Mouse (Mus musculus): Measurements from ENCODE around the gene Tmem208. TPM values are rescaled to one million over a fixed set of nuclear protein-coding genes. Genes with fewer than 3 reads are reported as not detected.

The Tmem208 gene
- polyA plus RNA-seq (2015; fragmentation: Nextera tagmentation; extraction: Ambion mirVana), result 120 and 129 TPM in 2 replicates

DNA sequence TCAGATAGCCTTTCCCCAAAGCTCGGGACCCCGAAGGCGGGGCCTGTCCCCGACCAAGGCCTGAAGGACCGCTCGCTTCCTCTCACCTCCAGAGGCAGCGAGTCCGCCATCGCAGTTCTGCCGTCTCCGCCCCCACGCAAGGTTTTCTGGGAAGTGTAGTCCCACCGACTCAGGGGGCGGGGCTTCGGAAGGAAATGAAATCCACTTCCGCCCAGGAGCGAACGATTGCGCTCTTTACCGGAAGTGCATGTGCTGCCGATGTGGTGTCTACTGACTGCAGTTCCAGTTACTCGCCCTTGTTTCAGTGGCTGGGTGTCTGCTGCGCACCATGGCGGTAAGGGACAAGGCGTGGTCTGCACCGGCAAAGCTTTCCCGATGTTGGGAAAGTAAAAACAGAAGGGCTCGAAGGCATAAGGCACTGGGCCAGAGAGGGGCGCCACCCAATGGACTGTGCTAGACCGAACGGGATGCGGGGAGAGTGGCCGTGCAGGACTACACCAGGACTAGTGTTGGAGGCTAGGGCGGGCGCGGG lies at the start of gene Tmem208, which contains the start of gene Lrrc29:
Gene Tmem208, plus strand, starts transcription at position 214 of the 532 bp plus-strand sequence.
Gene Lrrc29, minus strand, starts transcription at position 138 of the 532 bp plus-strand sequence.
- under 1% methylated on average over 36 of the region's 36 CpGs for WGBS

DNA sequence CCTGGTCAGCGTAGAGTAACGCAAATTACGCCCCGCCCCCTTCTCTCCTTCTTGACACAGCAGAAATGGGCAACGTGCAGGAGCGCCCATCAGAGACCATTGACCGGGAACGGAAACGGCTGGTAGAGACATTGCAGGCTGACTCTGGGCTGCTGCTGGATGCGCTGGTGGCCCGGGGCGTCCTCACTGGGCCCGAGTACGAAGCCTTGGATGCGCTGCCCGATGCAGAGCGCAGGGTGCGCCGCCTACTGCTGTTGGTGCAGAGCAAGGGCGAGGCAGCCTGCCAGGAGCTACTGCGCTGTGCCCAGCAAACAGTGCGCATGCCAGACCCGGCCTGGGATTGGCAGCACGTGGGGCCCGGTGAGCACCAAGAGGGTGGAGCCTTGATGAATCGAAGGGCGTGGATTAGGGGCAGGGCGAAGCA lies 47.2 kb upstream of the Tmem208 start:
- H3K27me3 ChIP-seq, result peaks cover 62% of the 10 kb centered on the region
- H3K9me3 ChIP-seq, result no peaks in the 10 kb centered on the region
- H3K4me2 ChIP-seq, result peak overlapping the region; percentile 53
- H3K9ac ChIP-seq, result no peak overlapping the region
- WGBS, result 4% methylated on average over 28 of the region's 28 CpGs
- peak; percentile 30; the same call in 1 of the 2 replicates for ATAC-seq (ENCODE audit: insufficient number of reproducible peaks, low FRiP score, low TSS enrichment, low read depth)
- peaks cover 3% of the 10 kb centered on the region; the same call in 1 of the 2 replicates for H3K36me3 ChIP-seq
- peaks cover 30% of the 10 kb centered on the region for H3K4me1 ChIP-seq
- H3K27ac ChIP-seq, result no peak overlapping the region
- peak overlapping the region; percentile 28 for H3K4me3 ChIP-seq

More for the DNA sequence above, at the start of gene Tmem208, which contains the start of gene Lrrc29:
- ATAC-seq (ENCODE audit: insufficient number of reproducible peaks, low FRiP score, low TSS enrichment, low read depth), result peak; percentile 91
- peak within 1 kb of the TSS; percentile 79 for H3K4me2 ChIP-seq
- H3K27me3 ChIP-seq, result no peaks in the 10 kb centered on the region
- H3K9me3 ChIP-seq, result no peaks in the 10 kb centered on the region
- peaks cover 42% of the 10 kb centered on the region for H3K36me3 ChIP-seq
- peak within 1 kb of the TSS; percentile 73 for H3K4me3 ChIP-seq
- peak within 1 kb of the TSS; percentile 87 for H3K9ac ChIP-seq
- H3K4me1 ChIP-seq, result peaks cover 24% of the 10 kb centered on the region
- peak within 1 kb of the TSS; percentile 84 for H3K27ac ChIP-seq

DNA sequence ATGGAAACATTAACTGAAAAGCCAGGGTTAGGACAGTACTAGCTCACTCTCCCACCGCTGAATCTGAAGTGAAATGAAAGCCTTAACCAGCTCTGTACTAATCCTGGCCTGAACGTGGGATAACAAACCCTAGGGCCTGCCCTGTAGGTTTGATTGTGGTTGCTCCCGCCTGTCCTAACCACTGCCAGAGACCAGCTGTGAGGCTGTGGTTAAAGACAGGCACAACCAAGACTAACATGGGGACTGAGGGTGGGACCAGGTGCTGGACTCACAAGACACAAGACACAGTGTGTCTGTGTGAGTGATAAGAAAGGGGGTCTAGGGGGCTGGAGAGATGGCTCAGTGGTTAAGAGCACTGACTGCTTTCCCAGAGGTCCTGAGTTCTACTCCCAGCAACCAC lies 45.6 kb upstream of the Tmem208 start:
- H3K4me2 ChIP-seq, result no peak overlapping the region
- peaks cover 26% of the 10 kb centered on the region for H3K4me1 ChIP-seq
- H3K9ac ChIP-seq, result no peak overlapping the region
- no peak overlapping the region for H3K27ac ChIP-seq
- H3K4me3 ChIP-seq, result no peak overlapping the region
- H3K9me3 ChIP-seq, result no peaks in the 10 kb centered on the region
- H3K36me3 ChIP-seq, result peaks cover 12% of the 10 kb centered on the region; the same call in 1 of the 2 replicates
- 63% methylated on average over 3 of the region's 3 CpGs for WGBS
- H3K27me3 ChIP-seq, result peaks cover 46% of the 10 kb centered on the region
- ATAC-seq (ENCODE audit: insufficient number of reproducible peaks, low FRiP score, low TSS enrichment, low read depth), result no peak

DNA sequence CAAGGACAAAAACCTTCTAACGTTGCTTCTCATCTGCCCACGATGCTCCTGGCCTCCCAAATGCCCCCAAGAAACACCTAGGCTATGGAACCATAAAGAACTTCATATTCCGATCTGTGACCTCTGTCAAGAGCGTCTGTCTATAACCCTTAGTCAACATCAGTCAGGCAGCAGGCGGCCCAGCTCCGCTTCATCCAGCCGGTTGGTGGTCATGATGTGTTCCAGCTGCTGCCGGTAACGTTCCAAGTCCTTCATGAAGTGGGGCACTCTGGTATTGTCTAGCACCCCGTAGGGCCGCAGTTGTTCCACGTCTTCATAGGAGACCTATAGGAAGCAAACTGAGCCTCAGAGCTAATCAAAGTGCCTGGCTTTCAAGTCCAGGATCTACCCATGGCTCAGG lies 44.3 kb upstream of the Tmem208 start:
- no peak overlapping the region for H3K4me2 ChIP-seq
- 78% methylated on average over 12 of the region's 12 CpGs for WGBS
- no peak overlapping the region for H3K4me3 ChIP-seq
- H3K27me3 ChIP-seq, result peaks cover 33% of the 10 kb centered on the region
- H3K9ac ChIP-seq, result no peak overlapping the region
- H3K27ac ChIP-seq, result no peak overlapping the region
- no peaks in the 10 kb centered on the region for H3K9me3 ChIP-seq
- peaks cover 13% of the 10 kb centered on the region; the same call in 1 of the 2 replicates for H3K36me3 ChIP-seq
- peaks cover 16% of the 10 kb centered on the region for H3K4me1 ChIP-seq
- no peak for ATAC-seq (ENCODE audit: insufficient number of reproducible peaks, low FRiP score, low TSS enrichment, low read depth)

DNA sequence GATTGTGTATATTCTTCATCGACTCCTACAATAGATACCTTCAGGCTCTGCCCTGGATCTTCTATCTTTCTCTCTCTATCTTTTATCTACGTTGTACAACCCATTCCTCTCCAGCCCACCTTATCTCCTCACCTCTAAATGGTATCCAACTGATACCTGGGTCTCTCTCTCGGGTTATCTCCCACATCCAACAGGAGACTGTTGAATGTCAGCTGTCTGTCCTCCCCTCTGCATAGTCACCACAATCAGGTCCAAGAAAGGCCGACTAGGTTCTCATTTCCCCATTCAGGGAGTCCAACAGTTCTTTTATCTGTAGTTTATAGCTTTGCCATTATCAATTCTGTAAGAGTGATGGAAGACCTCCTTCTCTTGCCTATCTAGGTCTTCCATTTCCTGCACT lies 43.9 kb upstream of the Tmem208 start:
- no peak for ATAC-seq (ENCODE audit: insufficient number of reproducible peaks, low FRiP score, low TSS enrichment, low read depth)
- Histone ChIP-seq H3K4me3 (no peak overlapping the region), H3K4me1 (peaks cover 16% of the 10 kb centered on the region), H3K4me2 (no peak overlapping the region), H3K9ac (no peak overlapping the region), H3K9me3 (no peaks in the 10 kb centered on the region), H3K27ac (no peak overlapping the region), H3K27me3 (peaks cover 29% of the 10 kb centered on the region), H3K36me3 (peaks cover 13% of the 10 kb centered on the region; the same call in 1 of the 2 replicates)
- WGBS, result 84% methylated on average over 4 of the region's 4 CpGs

DNA sequence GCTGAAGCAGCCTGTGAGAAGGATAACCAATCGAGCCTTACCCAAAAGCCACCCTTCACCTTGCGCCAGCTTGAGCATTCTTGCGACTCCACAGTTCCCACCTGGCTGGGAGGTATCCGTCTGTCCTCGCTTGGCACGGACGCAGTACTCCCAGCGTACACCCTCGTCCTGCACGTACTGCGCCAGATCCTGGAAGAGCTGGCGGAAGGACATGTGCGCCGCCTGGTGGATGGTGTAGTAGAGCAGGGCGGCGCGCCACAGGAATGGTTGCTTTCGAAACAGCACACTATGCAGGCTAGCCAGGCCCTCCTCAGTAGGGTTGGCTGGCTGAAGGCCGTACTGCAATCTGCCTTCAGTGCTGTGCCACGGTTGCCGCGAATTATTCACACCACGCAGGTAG lies 43.1 kb upstream of the Tmem208 start:
- 22% methylated on average over 23 of the region's 23 CpGs for WGBS

DNA sequence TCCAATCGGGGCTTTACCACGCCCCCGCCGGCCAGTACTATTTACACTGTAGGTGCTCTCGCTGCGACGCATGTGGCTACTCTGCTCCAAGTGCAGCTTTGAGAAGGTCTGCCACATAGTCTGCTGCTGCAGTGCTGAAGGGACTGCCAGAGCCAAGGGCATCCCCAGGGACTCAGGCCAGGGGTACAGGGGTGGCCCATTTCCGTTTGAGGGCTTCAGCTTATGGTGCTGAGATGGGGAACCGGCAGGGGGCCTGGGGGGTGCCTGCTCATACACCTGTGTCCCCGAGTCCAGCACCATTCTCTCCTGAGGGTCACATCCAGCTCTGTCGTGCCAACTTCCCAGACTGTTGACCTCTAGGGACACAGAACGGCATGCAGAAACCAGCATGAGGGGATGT lies 40.6 kb upstream of the Tmem208 start:
- WGBS, result 47% methylated on average over 12 of the region's 12 CpGs
- H3K4me1 ChIP-seq, result peaks cover 32% of the 10 kb centered on the region
- no peak overlapping the region for H3K4me3 ChIP-seq
- H3K9me3 ChIP-seq, result no peaks in the 10 kb centered on the region
- ATAC-seq (ENCODE audit: insufficient number of reproducible peaks, low FRiP score, low TSS enrichment, low read depth), result no peak
- H3K4me2 ChIP-seq, result no peak overlapping the region
- peaks cover 8% of the 10 kb centered on the region for H3K27me3 ChIP-seq
- H3K36me3 ChIP-seq, result peaks cover 13% of the 10 kb centered on the region; the same call in 1 of the 2 replicates
- H3K27ac ChIP-seq, result no peak overlapping the region
- H3K9ac ChIP-seq, result no peak overlapping the region

More for the DNA sequence above, 43.1 kb upstream of the Tmem208 start:
- H3K36me3 ChIP-seq, result peaks cover 13% of the 10 kb centered on the region; the same call in 1 of the 2 replicates
- peak; percentile 47; the same call in 1 of the 2 replicates for ATAC-seq (ENCODE audit: insufficient number of reproducible peaks, low FRiP score, low TSS enrichment, low read depth)
- H3K9ac ChIP-seq, result no peak overlapping the region
- no peak overlapping the region for H3K4me2 ChIP-seq
- H3K27me3 ChIP-seq, result peaks cover 20% of the 10 kb centered on the region
- no peak overlapping the region for H3K27ac ChIP-seq
- H3K4me1 ChIP-seq, result peaks cover 19% of the 10 kb centered on the region
- no peak overlapping the region for H3K4me3 ChIP-seq
- no peaks in the 10 kb centered on the region for H3K9me3 ChIP-seq

DNA sequence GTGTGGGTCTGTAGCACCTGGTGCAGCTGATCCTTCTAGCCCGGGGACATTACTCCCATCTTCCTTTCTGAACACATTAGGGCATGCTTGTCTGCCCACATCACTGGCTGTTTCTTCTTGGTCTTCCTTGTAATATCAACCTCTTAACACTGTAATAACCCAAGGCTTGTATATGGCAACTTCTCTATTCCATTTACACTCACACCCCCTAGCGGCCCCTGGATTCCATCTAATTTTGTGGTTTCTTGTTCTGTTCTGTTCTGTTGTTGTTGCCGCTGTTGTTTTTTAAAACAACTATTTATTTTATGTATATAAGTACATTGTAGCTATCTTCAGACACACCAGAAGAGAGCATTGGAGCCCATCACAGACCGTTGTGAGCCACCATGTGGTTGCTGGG lies 39.2 kb upstream of the Tmem208 start:
- Histone ChIP-seq H3K9me3 (no peaks in the 10 kb centered on the region), H3K4me3 (no peak overlapping the region), H3K4me1 (peaks cover 37% of the 10 kb centered on the region), H3K27me3 (peaks cover 12% of the 10 kb centered on the region), H3K36me3 (peaks cover 11% of the 10 kb centered on the region; the same call in 1 of the 2 replicates), H3K4me2 (no peak overlapping the region), H3K9ac (no peak overlapping the region), H3K27ac (no peak overlapping the region)
- WGBS, result 92% methylated on average over 4 of the region's 4 CpGs
- no peak for ATAC-seq (ENCODE audit: insufficient number of reproducible peaks, low FRiP score, low TSS enrichment, low read depth)

DNA sequence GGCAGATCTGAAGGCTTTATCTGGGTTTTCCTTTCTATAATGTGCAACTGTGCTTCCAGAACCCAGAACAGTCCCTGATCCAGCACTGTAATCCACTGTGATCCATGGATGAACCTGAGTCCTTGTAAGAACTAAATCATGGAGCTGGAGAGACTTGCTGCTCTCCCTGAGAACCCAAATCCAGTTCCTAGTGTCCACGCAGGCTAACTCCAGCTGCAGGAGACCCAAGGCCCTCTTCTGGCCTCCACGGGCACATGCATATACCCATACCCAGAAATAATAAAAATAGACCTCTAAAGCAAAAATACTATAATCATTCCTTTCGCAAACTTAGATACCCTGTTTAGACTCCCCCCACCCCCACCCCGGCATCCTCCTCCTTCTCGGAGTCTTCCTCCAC lies 37.9 kb upstream of the Tmem208 start:
- H3K4me3 ChIP-seq, result peak overlapping the region; percentile 53; the same call in 1 of the 2 replicates

DNA sequence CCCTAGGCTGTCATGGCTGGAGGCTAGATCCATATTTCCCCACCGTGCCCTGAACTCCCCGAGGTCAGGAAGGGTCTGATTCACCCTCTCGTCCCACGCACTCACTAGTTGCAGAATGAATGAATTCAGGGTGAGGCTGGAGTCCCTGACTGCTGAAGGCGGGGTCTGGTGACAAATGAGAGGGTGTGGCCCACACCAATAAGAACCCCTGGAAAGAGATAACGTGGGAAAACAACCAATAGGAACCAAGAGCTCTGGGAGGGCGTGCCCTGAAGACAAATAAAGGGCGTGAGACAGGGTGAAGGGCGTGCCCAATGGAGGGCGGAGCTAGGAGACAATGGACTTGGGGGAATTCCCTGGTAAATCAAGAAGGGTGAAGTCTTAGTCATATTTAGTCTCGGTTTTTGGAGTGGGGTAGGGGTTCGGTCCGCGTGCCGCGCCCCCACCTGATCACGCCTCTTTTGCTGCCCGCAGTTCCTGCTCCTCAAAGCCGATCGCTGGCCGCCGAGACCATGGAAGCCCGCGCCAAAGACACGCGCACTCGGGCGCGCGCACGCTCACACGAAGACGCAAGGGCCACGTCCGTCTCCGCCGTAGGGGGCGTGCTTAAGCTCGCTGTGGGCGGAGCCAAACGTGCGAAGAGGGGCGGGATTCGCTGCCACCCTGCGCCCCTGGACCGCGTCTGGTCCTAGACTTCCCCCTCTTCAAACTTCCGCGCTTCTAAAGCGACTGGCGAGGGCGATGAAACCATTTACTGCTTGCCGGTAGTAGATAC lies 37.0 kb upstream of the Tmem208 start:
- Histone ChIP-seq H3K4me3 (peak overlapping the region; percentile 53), H3K4me2 (peak overlapping the region; percentile 79), H3K9me3 (no peaks in the 10 kb centered on the region), H3K27me3 (peaks cover 20% of the 10 kb centered on the region), H3K4me1 (peaks cover 32% of the 10 kb centered on the region), H3K9ac (peak overlapping the region; percentile 26), H3K27ac (peak overlapping the region; percentile 83), H3K36me3 (0 out of 2 replicates have a peak, but pooled peaks cover 10% of the 10 kb centered on the region)
- ATAC-seq (ENCODE audit: insufficient number of reproducible peaks, low FRiP score, low TSS enrichment, low read depth), result peak; percentile 87
- WGBS, result under 1% methylated on average over 53 of the region's 53 CpGs

More for the DNA sequence above, 37.9 kb upstream of the Tmem208 start:
- Histone ChIP-seq H3K4me1 (peaks cover 32% of the 10 kb centered on the region), H3K27ac (no peak overlapping the region), H3K4me2 (peak overlapping the region; percentile 79), H3K36me3 (0 out of 2 replicates have a peak, but pooled peaks cover 10% of the 10 kb centered on the region), H3K27me3 (peaks cover 18% of the 10 kb centered on the region), H3K9ac (no peak overlapping the region), H3K9me3 (no peaks in the 10 kb centered on the region)
- WGBS, result 84% methylated on average over 5 of the region's 5 CpGs
- ATAC-seq (ENCODE audit: insufficient number of reproducible peaks, low FRiP score, low TSS enrichment, low read depth), result no peak

DNA sequence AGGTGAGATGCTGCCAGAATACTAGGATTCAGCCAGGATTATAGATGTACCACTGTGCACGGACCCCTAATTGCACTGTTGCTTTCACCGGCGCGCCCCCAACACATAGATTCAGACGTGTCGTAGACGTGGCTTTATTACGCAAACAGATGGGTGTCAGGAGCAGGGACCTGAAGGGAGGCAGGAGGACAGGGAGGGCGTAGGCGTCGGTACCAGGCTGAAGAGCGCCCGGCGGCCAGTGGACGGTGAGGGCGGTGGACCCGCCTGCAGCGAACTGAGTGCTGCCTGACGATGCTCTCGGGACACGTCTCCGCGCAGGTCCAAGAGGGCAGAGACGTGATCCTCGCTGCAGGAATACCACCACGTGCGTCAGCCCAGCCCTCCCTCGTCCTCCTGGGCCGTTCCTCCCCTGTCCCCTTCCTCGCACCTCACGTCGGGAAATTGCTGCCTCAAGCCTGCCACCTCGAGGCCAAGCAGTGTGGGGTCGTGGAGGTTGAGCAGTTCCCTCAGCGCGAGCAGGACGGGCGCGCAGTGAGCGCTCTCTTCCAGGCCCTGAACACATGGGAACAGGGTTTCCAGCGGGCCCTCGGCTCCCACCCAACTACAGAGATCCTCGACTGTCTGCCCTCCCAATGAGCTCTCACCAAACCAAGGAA lies 36.2 kb upstream of the Tmem208 start, which contains the start of gene 4931428F04Rik:
Gene 4931428F04Rik, minus strand, starts transcription at position 60 of the 656 bp plus-strand sequence.
- Histone ChIP-seq H3K4me3 (peak within 1 kb of the TSS; percentile 53), H3K4me1 (peaks cover 32% of the 10 kb centered on the region), H3K36me3 (0 out of 2 replicates have a peak, but pooled peaks cover 7% of the 10 kb centered on the region), H3K27ac (peak within 1 kb of the TSS; percentile 83), H3K9me3 (no peaks in the 10 kb centered on the region), H3K9ac (peak within 1 kb of the TSS; percentile 26), H3K4me2 (peak within 1 kb of the TSS; percentile 79), H3K27me3 (peaks cover 20% of the 10 kb centered on the region)
- peak; percentile 4; the same call in 1 of the 2 replicates for ATAC-seq (ENCODE audit: insufficient number of reproducible peaks, low FRiP score, low TSS enrichment, low read depth)
- under 1% methylated on average over 43 of the region's 43 CpGs for WGBS

Data from limb, embryonic 15.5 days (tissue).